Mouse (Mus musculus) gonadal fat pad, adult 2 months (tissue): ENCODE data around the gene Rbpjl. TPM values are rescaled to one million over a fixed set of nuclear protein-coding genes. Genes with fewer than 3 reads are reported as not detected.

Experiments
- DNase-seq: peaks from one replicate; pipeline ENCODE4 v3.0.0-alpha.2; 2012; ENCODE audit warnings: low read depth
- polyA plus RNA-seq: library from polyadenylated mRNA; depleted of rRNA; stranded (reverse); fragments of >200 nt; gene quantifications from 2 replicates; pipeline ENCODE4 v1.2.3, GENCODE M21; 2012; rRNA removed

The Rbpjl gene
- 0.03 TPM in 2 replicates for polyA plus RNA-seq

GRCm38 (mm10) chr2:164402906-164403305 lies at the start of gene Rbpjl:
TSS of gene Rbpjl (plus strand) at chr2:164403141.
- no peak for DNase-seq

GRCm38 (mm10) chr2:164353356-164353755 lies 49.6 kb upstream of the Rbpjl start:
- DNase-seq: no peak

GRCm38 (mm10) chr2:164356177-164356967 lies 46.6 kb upstream of the Rbpjl start:
- no peak for DNase-seq

GRCm38 (mm10) chr2:164358373-164358772 lies 44.6 kb upstream of the Rbpjl start:
- no peak for DNase-seq

- no peak for DNase-seq
Observed at GRCm38 (mm10) chr2:164359031-164359430, 43.9 kb upstream of the Rbpjl start.

- no peak for DNase-seq
Observed at GRCm38 (mm10) chr2:164359668-164360067, 43.3 kb upstream of the Rbpjl start.

- DNase-seq: no peak
Observed at GRCm38 (mm10) chr2:164360974-164361657, 41.8 kb upstream of the Rbpjl start.

- no peak for DNase-seq
Observed at GRCm38 (mm10) chr2:164366947-164367346, 36.0 kb upstream of the Rbpjl start.

GRCm38 (mm10) chr2:164368620-164369105 lies 34.3 kb upstream of the Rbpjl start:
- no peak for DNase-seq

- no peak for DNase-seq
Observed at GRCm38 (mm10) chr2:164371371-164371770, 31.6 kb upstream of the Rbpjl start.

- DNase-seq: peak; percentile 82
Observed at GRCm38 (mm10) chr2:164372408-164373053, 30.4 kb upstream of the Rbpjl start.

GRCm38 (mm10) chr2:164373187-164373586 lies 29.8 kb upstream of the Rbpjl start:
- peak; percentile 97 for DNase-seq

- no peak for DNase-seq
Observed at GRCm38 (mm10) chr2:164377478-164378426, 25.2 kb upstream of the Rbpjl start.

- no peak for DNase-seq
Observed at GRCm38 (mm10) chr2:164381726-164382125, 21.2 kb upstream of the Rbpjl start.

GRCm38 (mm10) chr2:164382971-164383370 lies 20.0 kb upstream of the Rbpjl start:
- DNase-seq: no peak

- DNase-seq: no peak
Observed at GRCm38 (mm10) chr2:164383656-164384399, 19.1 kb upstream of the Rbpjl start.

- DNase-seq: no peak
Observed at GRCm38 (mm10) chr2:164385927-164386763, 16.8 kb upstream of the Rbpjl start.

GRCm38 (mm10) chr2:164386953-164387352 lies 16.0 kb upstream of the Rbpjl start:
- DNase-seq: no peak

GRCm38 (mm10) chr2:164389020-164389419 lies 13.9 kb upstream of the Rbpjl start, which contains the start of gene Slpi:
TSS of gene Slpi (minus strand) at chr2:164389095.
- DNase-seq: no peak

GRCm38 (mm10) chr2:164389499-164389898 lies 13.4 kb upstream of the Rbpjl start:
- no peak for DNase-seq
